Mouse (Mus musculus): Measurements from ENCODE around the gene Creb3l1.

The Creb3l1 gene

GRCm38 (mm10) chr2:92006983-92007921 is 17.1 kb downstream of the Creb3l1 start:
- in situ Hi-C loops (cut with MboI; ENCODE audit: low sequenced_read_pairs): no loop called here

- in situ Hi-C loops (cut with MboI; ENCODE audit: low sequenced_read_pairs): no loop called here
These were observed 17.8 kb downstream of the Creb3l1 start for GRCm38 (mm10) chr2:92006491-92006890.

GRCm38 (mm10) chr2:92004617-92005016 is 19.7 kb downstream of the Creb3l1 start:
- in situ Hi-C loops (cut with MboI; ENCODE audit: low sequenced_read_pairs): no loop called here

- in situ Hi-C loops (cut with MboI; ENCODE audit: low sequenced_read_pairs): loop anchor here (10.0 kb wide), 1 partner anchor 57 kb away; no protein-coding TSS in a partner anchor
These were observed 26.2 kb downstream of the Creb3l1 start for GRCm38 (mm10) chr2:91997905-91998608.

GRCm38 (mm10) chr2:91996006-91996405 is 28.3 kb downstream of the Creb3l1 start:
- in situ Hi-C loops (cut with MboI; ENCODE audit: low sequenced_read_pairs): loop anchor here (10.0 kb wide), 1 partner anchor 59 kb away; no protein-coding TSS in a partner anchor

- in situ Hi-C loops (cut with MboI; ENCODE audit: low sequenced_read_pairs): loop anchor here (10.0 kb wide), 1 partner anchor 61 kb away; no protein-coding TSS in a partner anchor
These were observed 30.9 kb downstream of the Creb3l1 start for GRCm38 (mm10) chr2:91993409-91993808.

- in situ Hi-C loops (cut with MboI; ENCODE audit: low sequenced_read_pairs): loop anchor here (10.0 kb wide), 1 partner anchor 65 kb away; no protein-coding TSS in a partner anchor
These were observed 34.6 kb downstream of the Creb3l1 start for GRCm38 (mm10) chr2:91989750-91990149.

- in situ Hi-C loops (cut with MboI; ENCODE audit: low sequenced_read_pairs): no loop called here
These were observed 36.8 kb downstream of the Creb3l1 start for GRCm38 (mm10) chr2:91987542-91987941.

- in situ Hi-C loops (cut with MboI; ENCODE audit: low sequenced_read_pairs): no loop called here
These were observed 38.2 kb downstream of the Creb3l1 start for GRCm38 (mm10) chr2:91986071-91986470.

- in situ Hi-C loops (cut with MboI; ENCODE audit: low sequenced_read_pairs): no loop called here
These were observed 39.3 kb downstream of the Creb3l1 start for GRCm38 (mm10) chr2:91984906-91985525.

- in situ Hi-C loops (cut with MboI; ENCODE audit: low sequenced_read_pairs): no loop called here
These were observed 39.9 kb downstream of the Creb3l1 start for GRCm38 (mm10) chr2:91984439-91984838.

GRCm38 (mm10) chr2:91980830-91981229 is 43.5 kb downstream of the Creb3l1 start:
- in situ Hi-C loops (cut with MboI; ENCODE audit: low sequenced_read_pairs): no loop called here

- in situ Hi-C loops (cut with MboI; ENCODE audit: low sequenced_read_pairs): no loop called here
These were observed 44.1 kb downstream of the Creb3l1 start for GRCm38 (mm10) chr2:91980245-91980644.

GRCm38 (mm10) chr2:91978547-91978946 is 45.8 kb downstream of the Creb3l1 start:
- in situ Hi-C loops (cut with MboI; ENCODE audit: low sequenced_read_pairs): no loop called here

GRCm38 (mm10) chr2:91977960-91978359 is 46.3 kb downstream of the Creb3l1 start:
- in situ Hi-C loops (cut with MboI; ENCODE audit: low sequenced_read_pairs): no loop called here

GRCm38 (mm10) chr2:91975581-91976541 is 48.4 kb downstream of the Creb3l1 start, which contains the start of gene Dgkz:
TSS of gene Dgkz (minus strand) at chr2:91975864.
- in situ Hi-C loops (cut with MboI; ENCODE audit: low sequenced_read_pairs): no loop called here

GRCm38 (mm10) chr2:91973416-91974135 is 50.7 kb downstream of the Creb3l1 start:
- in situ Hi-C loops (cut with MboI; ENCODE audit: low sequenced_read_pairs): no loop called here

GRCm38 (mm10) chr2:91972121-91972566 is 52.2 kb downstream of the Creb3l1 start:
- in situ Hi-C loops (cut with MboI; ENCODE audit: low sequenced_read_pairs): no loop called here

Measured in CH12F3 (cell line).